Mouse (Mus musculus): Measurements from ENCODE around the gene Hrc.

Gene Hrc

GRCm38 (mm10) chr7:45335056-45335455 lies at the start of gene Hrc:
Hrc (plus strand) TSS chr7:45335290.
- DNase-seq, result no peak

GRCm38 (mm10) chr7:45286486-45286885 lies 48.6 kb upstream of the Hrc start:
- no peak for DNase-seq

- DNase-seq, result no peak
Measured at GRCm38 (mm10) chr7:45296626-45297025, 38.5 kb upstream of the Hrc start.

GRCm38 (mm10) chr7:45297563-45297962 lies 37.5 kb upstream of the Hrc start:
- DNase-seq, result no peak

DNA sequence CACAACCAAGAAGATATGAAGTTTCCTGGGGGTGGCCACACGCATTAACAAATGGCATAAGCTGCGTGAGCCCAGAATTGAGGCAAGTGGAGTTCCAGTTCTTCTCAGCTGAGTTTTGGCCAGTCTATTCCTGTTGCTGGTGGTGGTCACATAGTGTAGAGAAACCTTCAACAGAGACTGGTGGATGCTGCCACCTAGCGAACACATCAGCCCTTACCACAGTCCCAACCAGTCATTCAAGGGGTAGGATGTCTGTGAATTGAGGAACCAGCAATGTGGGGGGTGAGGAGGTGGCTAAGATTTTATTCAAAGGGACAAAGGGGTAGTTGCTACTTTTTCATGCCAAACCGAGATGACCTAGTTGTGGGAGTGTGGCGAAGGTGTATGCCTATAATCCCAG lies 35.3 kb upstream of the Hrc start:
- no peak for DNase-seq

GRCm38 (mm10) chr7:45300270-45300669 lies 34.8 kb upstream of the Hrc start:
- peak; percentile 66 for DNase-seq

- no peak for DNase-seq
Measured at GRCm38 (mm10) chr7:45302626-45303025, 32.5 kb upstream of the Hrc start.

GRCm38 (mm10) chr7:45304869-45305268 lies 30.2 kb upstream of the Hrc start:
- DNase-seq, result no peak

DNA sequence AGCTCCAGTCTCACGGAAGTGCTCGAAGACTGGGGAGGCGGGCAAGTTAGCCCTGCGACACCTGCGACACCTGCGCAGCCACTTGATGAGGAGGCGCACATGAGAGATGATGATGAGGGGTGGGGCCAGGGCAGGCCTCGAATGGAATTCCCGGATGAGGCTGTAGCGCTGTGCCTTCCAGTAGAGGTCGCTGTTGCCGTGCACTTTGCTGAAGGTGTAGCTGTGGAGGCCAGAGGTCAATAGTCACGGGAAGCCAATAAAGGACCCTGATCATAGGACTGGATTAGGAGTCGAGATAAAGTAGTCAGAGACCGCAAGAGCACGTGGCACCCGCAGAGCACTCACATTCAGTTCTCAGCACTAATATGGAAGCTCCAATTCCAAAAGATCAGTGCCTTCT lies 29.8 kb upstream of the Hrc start:
- peak; percentile 82 for DNase-seq

DNA sequence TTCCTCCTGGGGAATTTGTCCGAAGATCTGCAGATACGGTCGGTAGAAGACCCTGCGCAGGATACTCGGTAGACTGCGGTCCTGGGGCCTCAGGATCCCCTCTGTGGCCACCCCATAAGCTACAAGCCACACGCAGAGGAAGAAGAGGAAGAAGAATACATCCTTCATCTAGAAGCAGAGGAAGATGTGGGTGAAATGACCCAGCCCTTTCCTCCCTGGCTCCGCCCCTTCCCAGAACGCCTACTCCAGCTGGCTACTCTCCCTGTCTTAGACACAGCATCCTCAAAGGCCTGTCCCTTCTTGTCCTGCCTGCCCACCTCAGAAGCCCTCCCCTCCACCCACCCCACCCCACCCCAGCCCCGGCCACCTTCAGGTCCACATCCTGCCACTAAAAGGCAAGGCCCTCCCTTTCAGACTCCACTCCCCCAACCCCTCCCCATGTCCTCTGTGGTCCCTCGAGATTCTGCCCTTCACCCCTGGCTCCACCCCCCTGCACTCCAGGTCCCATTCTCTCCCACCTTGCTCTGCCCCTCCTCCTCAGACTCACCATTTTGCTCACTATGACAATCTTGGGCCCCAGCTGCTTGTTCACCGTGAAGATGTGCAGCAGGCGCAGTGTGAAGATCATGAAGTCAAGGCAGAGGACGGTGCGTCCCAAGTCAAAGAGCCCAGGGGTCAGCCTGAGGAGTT lies 26.4 kb upstream of the Hrc start:
- no peak for DNase-seq

GRCm38 (mm10) chr7:45309455-45309854 lies 25.6 kb upstream of the Hrc start:
- peak; percentile 42 for DNase-seq

DNA sequence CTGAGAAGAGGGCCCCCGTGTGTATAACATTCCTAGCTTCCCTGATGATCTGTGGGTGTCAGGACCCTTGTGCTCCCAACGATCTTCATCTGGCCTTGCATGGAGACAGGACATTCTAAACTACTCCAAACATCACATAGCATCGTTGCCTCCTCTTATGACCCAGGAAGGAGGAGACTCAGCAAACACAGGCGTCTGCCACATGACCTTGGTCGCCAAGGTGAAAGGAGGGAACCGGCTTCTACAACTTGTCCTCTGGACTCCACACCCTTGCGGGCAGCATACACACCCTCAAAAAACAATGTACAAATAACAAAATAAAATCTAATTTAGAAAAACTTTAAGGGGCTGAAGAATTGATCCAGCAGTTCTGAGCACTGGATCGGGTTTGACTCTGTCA lies 23.1 kb upstream of the Hrc start:
- DNase-seq, result no peak

- no peak for DNase-seq
Measured at GRCm38 (mm10) chr7:45312686-45313453, 22.2 kb upstream of the Hrc start.

- no peak for DNase-seq
Measured at GRCm38 (mm10) chr7:45313495-45313894, 21.6 kb upstream of the Hrc start.

DNA sequence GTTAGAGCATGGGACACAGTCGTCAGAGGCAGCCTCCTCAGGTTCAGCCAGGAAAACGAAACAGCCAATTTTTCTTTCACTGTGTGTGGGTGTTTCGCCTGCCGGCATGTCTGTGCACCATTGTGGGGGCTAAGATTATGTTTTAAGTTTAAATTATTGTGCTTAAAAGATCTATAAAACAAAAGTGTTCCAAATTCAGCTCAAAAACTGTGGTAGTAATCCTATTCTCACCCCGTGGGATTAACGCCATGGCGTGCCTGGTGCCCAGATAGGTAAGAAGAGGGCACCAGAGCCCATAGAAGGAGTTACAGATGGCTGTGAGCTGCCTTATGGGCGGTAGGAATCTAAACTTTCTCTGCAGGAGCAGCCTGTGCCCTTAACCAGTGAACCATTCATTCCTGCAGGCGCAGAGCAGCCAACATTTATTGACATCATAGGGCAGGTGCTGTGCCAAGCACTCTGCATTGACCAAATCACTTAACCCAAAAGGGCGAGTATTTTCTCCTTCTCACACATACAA lies 19.8 kb upstream of the Hrc start:
- no peak for DNase-seq

DNA sequence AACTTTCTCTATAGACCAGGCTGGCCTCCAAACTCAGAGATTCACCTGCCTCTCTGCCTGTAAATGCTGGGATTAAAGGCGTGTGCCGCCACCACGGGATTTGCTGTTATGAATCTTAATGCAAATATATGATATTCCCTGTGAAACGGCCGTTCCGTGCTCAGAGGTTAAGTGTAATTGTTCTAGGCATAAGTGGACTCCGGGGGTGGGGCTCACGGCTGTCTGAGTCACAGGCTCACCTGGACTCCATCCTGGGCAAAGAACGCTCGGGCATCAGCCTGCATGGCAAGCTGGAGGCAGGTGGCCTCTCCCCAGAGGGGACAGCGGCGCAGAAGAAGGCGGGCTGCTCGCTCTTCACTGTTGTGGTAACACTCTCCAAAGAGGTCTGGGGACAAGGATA lies 18.6 kb upstream of the Hrc start:
- DNase-seq, result no peak

- no peak for DNase-seq
Measured at GRCm38 (mm10) chr7:45322245-45322644, 12.8 kb upstream of the Hrc start.

- no peak for DNase-seq
Measured at GRCm38 (mm10) chr7:45323069-45323468, 12.0 kb upstream of the Hrc start.

DNA sequence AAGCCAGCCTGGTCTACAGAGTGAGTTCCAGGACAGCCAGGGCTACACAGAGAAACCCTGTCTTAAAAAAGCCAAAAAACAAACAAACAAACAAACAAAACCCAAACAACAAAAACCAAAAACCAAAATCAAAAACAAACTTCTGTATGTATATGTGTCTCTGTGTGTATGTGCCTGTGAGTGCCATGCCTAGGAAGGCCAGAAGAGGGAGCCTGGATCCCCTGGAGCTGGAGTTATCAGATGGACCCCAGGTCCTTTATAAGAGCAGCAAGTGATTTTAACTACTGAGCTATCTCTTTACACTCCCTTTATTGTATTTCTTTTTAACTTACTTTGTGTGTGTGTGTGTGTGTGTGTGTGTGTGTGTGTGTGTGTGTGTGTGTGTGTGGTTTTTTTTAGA lies 9.3 kb upstream of the Hrc start:
- DNase-seq, result no peak

DNA sequence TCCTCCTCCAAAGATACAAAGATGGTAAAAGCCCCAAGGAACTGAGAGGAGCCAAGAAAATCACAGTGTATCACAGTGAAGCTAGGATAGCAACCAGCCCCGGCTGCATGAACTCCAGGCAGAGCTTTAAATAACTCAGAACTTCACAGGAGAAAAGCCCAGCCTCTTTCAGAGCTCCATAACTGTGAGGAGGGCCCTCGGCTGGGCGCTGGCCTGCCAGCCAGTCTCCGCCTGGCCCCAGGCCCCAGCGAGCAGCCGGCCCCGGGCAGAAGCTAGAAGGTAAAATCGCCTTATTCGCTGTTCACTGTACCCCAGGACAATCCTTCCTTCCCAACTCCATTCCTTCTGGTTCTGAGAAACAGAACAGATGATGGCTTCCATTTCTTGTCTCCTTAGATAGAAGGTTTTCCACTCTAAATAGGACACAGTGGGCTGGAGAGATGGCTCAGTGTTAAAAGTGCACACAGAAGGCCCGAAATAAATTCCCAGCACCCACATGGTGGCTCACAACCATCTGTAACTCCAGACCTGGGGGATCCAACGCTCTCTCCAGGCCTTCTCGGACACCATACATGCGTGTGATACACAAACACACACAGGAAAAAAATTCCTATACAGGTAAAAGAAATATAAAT lies 6.1 kb upstream of the Hrc start:
- no peak for DNase-seq

DNA sequence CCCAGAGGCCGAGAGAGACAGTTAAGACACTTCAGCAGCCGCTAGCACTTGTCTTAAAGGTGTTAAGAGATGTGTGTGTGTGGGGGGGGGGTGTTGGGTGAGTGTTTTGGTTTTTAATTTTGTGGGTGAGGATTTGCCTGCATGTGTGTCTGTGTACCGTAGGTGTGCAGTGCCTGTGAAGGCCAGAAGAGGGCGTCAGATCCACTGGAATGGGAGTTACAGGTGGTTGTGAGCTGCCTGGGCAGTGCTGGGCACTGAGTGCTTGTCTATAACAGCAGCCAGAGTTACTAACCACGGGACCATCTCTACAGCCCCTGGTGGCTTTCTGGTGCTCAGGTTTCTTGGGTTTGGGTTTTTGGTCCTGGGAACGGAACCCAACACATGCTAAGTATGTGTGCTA lies 3.6 kb upstream of the Hrc start:
- DNase-seq, result no peak

GRCm38 (mm10) chr7:45332685-45333425 lies 2.2 kb upstream of the Hrc start:
- peak; percentile 39 for DNase-seq

DNA sequence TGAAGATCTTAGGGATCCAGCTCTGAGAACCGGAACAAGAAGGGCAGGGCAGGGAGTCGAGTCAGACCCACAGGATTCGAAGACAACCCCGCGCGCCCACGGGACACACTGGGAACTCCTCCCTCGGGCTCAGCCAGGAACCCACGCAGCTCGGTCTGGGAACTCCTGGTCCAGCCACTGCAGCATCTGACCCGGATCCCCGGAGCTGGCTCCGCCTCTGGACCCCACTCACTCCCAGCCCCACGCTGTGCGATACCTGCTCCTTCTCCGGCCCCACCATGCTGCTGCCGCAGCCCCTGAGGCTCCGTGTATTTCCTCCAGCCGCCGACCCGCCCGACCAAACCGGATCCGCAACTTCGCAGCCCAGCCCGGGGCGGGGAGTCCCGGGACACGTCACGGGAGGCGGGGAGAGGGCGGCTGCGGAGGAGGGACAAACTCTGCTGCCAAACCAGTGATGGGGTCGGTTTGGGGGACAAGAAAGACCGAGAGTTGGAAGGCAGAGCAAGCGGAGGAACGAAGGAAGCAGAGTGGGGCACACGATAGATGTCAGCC lies 1.6 kb upstream of the Hrc start, which contains the start of gene Trpm4:
TSS of gene Trpm4 (minus strand) at position 350 of the 552 bp plus-strand sequence.
- DNase-seq, result peak; percentile 65

Measured in cerebellum, adult 8-10 months (tissue).